Mouse (Mus musculus): ENCODE measurements around the gene 1810062G17Rik.

DNA sequence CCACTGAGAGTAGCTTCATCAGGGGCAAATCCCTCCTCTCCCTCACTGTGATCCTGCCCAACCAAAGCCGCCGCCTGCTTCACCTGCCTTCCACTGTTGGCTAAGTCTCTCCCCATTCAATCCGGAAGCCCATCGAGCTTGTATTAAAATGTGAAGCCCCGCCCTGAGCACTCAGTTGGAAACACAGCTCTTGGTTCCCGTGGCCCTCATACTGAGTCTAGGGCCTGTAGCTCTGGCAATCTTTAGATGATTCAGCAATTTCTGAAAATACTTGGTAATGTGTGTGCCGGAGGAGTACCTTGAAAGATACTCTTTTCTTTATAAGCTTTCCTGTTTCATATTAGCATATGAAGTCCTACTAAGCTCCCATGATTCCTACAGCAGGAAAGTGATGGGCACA is 10.2 kb upstream of the 1810062G17Rik start:
- TF ChIP-seq GATA1 (IDR thresholded peaks at IDR 0.05; ENCODE audit: low read length): no peak
- TF ChIP-seq TAL1 (IDR thresholded peaks at IDR 0.05; ENCODE audit: low read length): no peak

Measured in erythroblast, embryonic 14.5 days (primary cell).